Mouse (Mus musculus): Measurements from ENCODE around the gene Gm379.
A peak's percentile ranks its signal among the peaks of the same experiment; 100 is the strongest.

Gm379 gene

DNA sequence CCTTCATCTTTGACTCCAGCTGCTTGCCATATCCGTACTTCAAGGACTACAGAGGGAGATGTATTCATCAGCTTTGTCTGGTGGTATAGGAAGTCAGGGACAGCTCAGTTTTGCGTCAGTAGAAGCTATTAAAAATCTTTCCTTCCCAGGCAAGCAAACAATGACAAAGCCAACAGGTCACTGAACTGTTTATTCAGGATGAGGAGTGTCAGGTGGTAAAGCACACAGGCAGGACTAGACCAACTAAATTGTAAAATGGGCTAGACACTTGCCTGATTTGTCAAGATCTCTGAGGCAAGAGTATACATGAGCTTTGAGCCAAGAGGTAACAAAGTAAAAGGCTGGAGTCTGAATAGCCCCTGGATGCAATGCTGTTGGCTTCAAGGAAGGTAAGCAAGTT is at the start of gene Gm379:
Gene Gm379, minus strand, starts transcription at position 7 of the 400 bp plus-strand sequence.
- DNase-seq: no peak

DNA sequence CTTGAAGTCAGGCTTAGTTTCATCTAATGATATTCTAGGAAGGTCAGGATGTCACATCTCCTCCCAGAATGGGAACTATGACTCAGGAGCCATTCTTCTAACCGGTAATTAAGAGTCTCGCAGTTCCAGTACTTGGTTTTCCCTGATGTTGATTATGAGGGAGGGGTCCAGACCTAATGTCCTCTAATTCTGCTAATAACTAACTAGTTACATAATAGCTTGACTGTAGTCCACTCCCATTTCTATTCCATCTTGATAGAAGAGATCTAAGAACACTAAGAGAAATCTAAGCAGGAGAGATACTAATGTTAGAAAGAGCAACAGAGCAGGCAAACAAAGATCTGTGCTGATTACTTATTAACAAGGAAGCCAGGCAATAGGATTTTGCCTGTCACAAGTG is 39.6 kb upstream of the Gm379 start:
- peak; percentile 22 for DNase-seq

DNA sequence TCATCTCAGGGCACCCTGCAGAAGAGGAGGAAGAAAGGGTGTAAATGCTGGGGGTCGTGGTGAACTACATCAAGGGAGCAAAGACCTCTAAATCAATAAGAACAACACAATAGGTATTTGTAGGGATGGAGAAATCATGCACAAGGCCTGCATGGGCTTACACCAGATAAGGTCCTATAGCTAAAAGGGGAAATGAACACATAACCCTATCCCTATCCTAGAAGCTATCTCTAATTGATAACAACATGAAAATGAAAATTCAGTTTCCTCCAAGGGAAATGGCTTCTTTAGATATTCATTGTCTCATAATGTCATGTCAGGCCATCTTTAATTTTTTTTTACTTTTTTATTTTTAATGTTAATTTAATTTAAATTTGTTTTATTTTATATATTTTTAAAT is 4.2 kb upstream of the Gm379 start:
- DNase-seq: no peak

DNA sequence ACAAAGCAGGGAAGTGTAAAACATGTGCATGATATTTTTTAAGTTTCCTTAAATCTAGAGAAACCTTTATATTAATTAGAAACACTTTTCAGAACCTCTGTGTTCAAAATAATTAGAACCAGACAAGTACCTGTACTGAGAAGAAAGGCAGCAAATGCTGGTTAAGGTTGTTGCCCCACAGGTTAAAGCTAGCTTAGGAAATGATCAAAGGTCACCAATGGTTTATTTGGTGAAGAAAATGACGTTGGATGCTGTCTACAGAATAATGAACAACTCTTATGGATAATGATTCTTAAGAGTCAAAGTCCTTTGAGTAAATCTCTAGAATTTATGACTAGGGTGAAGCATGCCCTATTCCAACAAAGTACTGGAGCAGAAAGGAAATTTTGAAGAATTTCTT is 42.7 kb downstream of the Gm379 start:
- DNase-seq: peak; percentile 68

DNA sequence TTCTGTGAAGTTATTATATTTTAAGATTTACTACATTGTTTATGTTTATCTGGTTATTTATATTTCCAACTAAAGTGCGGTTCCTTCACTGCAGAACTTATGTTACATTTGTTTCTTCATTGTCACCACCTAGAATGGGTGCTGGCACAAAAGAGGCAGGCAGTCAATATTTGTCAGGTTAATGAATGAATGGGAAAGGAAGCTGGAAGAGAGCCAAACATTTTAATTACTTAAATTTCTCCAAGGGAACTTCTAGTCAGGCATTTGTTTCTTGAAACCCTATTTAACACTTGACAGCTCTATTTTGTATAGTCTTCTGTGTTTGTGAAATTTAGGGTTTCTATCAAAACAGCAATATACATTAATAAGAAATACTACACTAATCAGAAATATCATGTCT is 43.8 kb downstream of the Gm379 start:
- DNase-seq: peak; percentile 61

All from kidney, adult 9 months (tissue).